Mouse (Mus musculus) monocyte, adult 5-6 weeks (primary cell): Measurements from ENCODE around the gene Nprl2. TPM values are rescaled to one million over a fixed set of nuclear protein-coding genes. Genes with fewer than 3 reads are reported as not detected.
A peak's percentile ranks its signal among the peaks of the same experiment; 100 is the strongest.
"Not testable (repeated sequence)": the region's sequence is repeated elsewhere in the genome, so short reads cannot be mapped to it uniquely, and the experiment has no call there.

Experiments used
- ATAC-seq: fragments of 153-309, 156-312 bp; replicated peaks from 2 replicates; pipeline ENCODE4 v1.8.0; 2017; ENCODE audit warnings: mild to moderate bottlenecking; ENCODE audit not compliant: low TSS enrichment, insufficient number of reproducible peaks, severe bottlenecking, poor library complexity, low FRiP score
- total RNA-seq: library from RNA; stranded (forward); fragments of 200-1000, 200-491, 200-594 nt; gene quantifications from 3 replicates; pipeline ENCODE4 v1.2.3, GENCODE M21; 2017

Nprl2 gene
- total RNA-seq, 1 experiment from 2014 or later, result 18.7 TPM

DNA sequence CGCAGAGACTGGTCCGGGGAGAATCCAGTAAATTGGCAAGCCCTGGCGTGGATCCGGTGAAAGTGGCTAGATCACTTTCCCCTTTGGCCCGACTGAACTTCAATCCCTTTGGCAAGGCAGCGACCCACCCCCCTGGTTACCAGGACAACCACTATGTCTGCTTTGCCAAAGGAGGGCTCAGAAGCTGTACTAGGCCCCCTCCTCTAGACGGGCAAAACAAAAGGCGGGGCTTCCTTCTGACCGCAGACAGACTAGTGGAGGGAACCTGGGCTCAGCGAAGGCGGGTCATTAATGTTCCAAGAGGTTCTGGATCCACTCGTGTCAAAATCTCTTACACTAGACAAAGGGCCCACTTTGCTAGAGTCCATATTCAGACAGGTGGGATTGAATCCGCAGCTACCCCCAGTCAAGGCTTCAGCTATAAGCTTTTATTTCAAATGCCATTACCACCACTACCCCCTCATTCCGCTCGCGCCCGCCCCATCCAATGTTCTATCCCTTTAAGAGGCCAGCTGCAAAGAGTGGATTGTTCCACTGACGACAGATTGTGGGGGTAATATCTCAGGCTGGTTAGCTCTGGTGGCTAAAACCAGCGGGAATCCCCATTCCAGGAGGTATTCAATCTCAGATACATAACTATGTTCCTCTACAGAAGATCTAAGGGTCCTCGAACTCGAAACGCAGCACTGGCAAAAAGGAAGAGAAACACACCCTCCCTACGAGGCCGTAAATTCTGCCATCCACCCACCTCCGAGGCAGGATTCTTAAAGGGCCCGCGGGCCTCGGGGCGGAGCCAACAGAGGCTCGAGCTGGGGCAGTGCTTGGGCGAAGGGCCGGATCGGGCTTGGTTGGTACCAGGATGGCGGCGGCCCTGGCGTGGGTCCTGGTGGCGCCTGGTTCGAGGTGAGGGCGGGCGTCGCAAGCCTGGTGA lies 26.6 kb downstream of the Nprl2 start:
- peak; percentile 73 for ATAC-seq

DNA sequence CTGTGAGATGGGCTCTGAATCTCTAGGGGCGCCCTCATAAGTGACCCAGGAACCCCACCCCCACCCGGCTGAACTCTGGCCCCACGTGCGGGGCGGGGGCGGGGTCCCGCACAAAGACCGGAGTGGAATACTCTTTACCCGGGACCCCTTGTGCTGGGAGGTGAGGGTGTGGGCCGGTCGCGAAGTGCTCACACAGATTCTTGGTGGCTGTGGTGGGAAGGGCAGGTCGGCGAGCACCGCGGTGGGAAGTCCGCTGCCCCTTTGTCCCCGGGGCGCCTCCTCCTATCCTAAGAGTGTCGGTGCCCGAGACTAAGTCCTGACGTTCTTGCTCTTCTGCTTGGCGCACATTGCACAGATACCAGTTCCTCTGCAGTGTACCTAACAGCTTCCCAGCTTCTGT lies 27.2 kb downstream of the Nprl2 start:
- ATAC-seq, result no peak

DNA sequence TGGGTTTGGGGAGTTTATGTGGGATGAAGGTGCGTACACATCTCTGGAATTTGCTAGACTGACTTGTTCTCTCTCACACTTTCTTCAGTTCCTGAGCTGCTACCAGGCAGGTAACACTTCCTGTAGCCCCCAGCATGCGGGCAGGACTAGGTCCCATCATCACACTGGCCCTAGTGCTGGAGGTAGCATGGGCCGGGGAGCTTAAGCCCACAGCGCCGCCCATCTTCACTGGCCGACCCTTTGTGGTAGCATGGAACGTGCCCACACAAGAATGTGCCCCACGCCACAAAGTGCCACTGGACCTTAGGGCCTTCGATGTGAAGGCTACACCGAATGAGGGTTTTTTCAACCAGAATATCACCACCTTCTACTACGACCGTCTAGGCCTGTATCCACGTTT lies 28.0 kb downstream of the Nprl2 start:
- no peak for ATAC-seq

DNA sequence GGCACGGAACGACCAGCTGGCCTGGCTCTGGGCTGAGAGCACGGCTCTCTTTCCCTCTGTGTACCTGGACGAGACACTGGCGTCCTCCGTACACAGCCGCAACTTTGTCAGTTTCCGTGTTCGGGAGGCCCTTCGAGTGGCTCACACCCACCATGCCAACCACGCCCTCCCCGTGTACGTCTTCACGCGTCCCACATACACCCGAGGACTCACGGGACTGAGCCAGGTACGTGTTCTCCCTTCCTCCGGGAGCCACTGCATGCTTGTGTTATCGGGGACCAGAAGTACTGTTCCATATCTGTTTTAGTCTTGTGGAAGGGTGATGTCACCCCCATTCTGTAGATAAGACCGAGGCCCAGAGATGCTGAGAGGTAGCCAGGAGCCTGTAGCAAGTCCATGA lies 28.8 kb downstream of the Nprl2 start:
- no peak for ATAC-seq

DNA sequence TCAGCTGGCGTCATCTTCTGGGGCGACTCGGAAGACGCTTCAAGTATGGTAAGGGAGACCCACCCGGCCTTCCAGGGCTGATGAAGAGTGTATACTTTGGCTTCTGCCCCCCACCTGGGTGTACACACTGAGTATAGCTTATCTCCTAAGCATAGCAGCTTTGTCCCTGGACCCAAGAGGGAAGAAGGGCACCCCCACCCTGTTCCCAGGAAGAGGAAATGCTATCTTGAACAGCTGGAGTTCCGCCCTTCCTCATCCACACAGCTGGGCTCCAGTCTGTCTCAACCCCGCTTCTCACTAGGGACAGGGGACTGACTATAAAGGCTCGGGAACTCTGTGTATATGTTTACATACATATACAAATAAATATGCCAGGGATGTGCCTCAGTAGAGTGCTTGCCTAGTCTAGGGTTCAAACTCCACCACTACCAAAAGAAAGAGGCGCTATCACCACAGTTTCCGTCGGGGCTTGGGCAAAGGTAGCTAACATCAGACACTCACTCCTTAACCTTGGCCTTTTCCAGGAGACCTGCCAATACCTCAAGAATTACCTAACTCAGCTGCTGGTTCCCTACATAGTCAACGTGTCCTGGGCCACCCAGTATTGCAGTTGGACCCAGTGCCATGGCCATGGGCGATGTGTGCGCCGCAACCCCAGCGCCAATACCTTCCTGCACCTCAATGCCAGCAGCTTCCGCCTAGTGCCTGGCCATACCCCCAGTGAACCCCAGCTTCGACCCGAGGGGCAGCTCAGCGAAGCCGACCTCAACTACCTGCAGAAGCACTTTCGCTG lies 29.7 kb downstream of the Nprl2 start:
- ATAC-seq, result no peak

DNA sequence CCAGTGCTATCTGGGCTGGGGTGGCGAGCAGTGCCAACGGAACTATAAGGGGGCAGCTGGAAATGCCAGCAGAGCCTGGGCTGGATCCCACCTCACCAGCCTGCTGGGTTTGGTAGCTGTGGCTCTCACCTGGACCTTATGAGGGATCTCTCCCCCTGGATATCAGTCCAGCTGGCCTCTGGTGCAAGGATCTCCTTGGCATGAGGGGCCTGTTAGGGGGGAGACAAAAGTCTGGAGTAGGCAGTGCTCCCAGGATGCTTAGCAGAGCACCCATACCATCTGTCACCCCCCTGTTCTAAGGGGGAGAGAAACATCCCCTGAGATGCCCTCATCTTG lies 30.3 kb downstream of the Nprl2 start:
- ATAC-seq, result no peak

DNA sequence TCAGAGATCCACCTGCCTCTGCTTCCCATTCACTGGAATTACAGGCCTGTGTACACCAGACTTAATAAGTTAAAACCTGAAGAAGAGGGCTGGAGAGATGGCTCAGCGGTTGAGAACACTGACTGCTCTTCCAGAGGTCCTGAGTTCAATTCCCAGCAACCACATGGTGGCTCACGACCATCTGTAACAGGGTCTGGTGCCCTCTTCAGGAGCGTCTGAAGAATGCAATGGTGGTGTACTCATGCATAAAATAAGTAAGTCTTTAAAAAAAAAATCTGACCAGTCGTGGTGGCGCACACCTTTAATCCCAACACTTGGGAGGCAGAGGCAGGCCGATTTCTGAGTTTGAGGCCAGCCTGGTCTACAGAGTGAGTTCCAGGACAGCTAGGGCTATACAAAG lies 31.7 kb downstream of the Nprl2 start:
- ATAC-seq, result not testable (repeated sequence)

DNA sequence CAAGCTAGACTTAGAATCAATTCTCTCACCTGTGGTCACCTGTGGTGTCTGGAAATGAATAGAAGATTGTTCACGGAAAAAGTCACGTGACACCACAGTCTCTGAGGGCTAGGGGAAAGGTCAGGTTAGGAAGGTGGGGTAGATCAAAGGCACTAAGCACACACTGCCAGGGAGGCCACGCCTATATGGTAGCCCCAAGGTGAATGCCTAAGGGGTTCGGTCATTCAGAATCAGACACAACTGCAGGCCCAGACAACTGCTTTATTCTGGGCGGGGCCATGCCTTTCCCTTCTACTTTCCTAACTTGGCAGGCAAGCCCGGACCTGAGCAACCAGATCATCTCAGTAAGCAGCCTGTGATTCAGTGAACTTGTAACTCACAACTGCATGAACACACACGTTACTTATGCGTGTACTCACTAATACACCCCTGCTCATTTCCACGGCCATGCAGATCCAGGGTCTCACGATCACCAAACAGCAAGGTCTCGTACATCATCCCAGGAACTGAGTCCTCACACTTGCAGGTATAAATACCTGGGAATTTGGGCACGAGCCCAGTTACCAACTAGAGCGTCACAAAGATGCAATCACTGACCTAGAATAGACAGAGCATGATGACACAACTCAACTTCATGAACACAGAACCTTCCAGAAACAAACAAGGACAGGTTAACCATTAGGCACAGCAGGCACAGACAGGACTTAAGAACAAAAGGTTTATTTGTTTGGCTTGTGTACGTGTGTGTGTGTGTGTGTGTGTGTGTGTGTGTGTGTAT lies 33.7 kb downstream of the Nprl2 start:
- no peak for ATAC-seq

DNA sequence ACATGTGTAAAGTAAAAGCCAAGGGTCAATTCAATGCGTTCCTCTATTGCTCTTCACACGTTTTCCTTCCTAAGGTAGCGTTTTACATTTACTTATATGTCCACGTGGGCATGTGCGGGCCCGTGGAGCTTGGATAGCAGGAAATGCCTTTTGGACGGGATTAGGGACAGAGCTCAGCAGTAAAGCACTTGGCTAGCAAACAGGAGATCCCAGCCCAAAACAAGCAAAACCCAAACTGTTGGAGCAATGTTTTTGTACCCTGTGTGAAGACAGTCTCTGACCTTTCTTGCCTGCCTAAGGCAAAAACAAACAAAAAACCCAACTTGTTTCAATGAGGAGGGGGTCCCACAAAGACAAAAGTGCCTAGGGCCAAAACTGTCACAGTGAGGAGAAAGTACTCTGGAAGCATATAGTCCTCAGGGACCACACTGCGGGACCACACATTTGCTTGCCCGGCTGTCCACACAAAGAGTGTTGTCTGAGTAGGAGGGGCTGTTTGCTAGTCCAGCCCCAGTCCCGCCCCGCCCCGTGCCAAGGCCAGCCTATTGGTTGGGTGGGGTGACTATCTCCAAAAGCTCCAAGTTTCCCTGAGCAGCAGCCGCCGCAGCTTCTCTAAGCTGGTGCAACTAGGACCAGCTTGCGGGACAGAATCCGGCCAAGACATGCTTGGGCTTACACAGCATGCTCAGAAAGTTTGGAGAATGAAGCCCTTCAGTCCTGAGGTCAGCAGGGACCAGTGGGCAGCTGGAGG lies 34.5 kb downstream of the Nprl2 start, which contains the start of gene Hyal1:
TSS of gene Hyal1 (plus strand) at position 571 of the 751 bp plus-strand sequence.
- no peak for ATAC-seq

DNA sequence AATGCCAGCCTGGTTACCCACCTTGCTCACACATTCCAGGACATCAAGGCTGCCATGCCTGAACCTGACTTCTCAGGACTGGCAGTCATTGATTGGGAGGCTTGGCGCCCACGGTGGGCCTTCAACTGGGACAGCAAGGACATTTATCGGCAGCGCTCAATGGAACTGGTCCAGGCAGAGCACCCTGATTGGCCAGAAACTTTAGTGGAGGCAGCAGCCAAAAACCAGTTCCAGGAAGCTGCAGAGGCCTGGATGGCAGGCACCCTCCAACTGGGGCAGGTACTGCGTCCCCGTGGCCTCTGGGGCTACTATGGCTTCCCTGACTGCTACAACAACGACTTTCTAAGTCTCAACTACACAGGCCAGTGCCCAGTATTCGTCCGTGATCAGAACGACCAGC lies 35.8 kb downstream of the Nprl2 start:
- ATAC-seq, result no peak

DNA sequence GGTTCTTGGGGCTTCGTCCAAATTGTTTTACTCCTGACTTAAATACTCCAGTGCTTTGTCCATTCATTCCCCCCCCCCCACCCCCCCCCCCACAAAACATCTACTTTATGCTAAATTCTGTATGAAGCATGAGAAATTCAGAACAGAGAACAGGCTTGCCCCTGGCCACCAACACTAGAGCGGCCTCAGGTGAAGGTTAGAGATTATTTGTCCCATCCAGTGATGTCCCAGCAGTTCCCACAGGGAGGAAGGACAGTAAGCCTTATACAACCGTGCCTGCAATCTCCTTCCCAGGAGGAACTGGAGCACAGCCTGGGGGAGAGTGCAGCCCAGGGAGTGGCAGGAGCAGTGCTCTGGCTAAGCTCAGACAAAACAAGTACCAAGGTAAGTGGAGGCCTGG lies 36.6 kb downstream of the Nprl2 start, which contains the start of gene Naa80:
TSS of gene Naa80 (plus strand) at position 301 of the 400 bp plus-strand sequence.
- ATAC-seq, result no peak

DNA sequence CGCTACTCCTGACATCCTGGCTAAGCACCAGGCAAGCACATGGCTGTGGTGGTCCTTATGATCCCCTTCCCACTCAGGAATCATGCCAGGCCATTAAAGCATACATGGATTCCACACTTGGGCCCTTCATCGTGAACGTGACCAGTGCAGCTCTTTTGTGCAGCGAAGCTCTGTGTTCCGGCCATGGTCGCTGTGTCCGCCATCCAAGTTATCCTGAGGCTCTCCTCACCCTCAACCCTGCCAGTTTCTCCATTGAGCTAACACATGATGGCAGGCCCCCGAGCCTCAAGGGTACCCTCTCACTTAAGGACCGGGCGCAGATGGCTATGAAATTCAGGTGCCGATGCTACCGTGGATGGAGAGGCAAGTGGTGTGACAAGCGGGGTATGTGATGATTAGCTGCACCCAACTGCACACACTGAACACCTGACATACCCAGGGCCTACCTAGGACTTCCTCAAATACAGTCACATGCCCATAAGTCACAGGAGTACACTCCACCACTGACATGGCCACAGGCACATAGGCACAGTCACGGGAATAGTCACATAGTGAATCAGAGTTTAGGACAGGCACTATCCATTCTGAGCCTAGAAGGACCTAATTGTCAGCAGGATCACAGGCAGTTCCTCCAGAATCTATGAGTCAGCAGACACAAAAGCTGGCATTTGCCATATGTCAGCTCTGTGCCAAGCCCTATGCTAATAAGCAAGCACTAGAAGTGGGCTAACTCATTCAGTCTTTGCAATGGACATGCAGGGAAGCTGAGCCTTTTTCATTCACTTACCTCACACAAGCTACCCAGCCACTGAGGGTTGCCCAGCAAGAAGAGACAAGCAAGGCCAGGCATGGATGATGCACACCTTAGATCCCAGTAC lies 37.2 kb downstream of the Nprl2 start:
- no peak for ATAC-seq

DNA sequence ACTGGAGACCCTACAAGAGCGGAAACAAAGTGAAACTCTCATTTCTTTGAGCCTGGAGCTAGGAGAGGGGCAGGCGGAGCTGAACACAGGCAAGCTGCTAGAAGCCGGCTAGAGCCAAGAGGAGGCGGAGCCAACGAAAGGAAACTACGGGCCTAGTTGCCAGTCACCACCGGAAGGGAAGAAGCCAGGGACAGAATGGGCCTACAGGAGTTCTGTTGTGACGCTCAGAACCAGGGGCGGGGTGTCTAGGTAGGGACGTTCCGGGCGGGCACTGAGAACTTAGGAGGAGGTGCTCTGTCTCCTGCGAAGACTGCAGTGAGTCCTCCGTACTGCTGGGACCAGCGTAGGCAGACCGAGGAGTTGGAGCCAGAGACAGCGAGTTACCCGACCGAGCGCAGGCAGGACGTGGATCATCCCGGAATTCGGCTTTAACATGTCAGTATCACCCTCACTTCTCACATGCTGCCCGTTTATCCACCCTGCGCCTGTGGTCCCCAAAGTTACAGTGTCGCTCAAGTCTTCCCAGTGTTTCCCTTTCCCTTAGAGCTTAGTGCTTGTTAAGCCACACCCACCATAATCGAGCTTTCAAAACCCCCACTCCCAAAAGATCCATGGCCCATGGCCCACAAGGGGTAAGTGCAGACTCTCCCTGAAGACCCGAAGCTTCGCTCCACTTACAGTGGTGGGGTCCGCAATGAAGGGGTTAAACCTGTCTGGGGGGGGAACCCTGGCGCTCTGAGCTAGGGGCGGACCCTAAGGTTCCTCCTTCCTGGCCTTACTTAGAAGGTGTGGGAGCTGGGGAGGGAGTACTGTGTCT lies 38.7 kb downstream of the Nprl2 start, which contains the start of gene Hyal3:
TSS of gene Hyal3 (plus strand) at position 318 of the 817 bp plus-strand sequence.
- ATAC-seq, result peak; percentile 79

DNA sequence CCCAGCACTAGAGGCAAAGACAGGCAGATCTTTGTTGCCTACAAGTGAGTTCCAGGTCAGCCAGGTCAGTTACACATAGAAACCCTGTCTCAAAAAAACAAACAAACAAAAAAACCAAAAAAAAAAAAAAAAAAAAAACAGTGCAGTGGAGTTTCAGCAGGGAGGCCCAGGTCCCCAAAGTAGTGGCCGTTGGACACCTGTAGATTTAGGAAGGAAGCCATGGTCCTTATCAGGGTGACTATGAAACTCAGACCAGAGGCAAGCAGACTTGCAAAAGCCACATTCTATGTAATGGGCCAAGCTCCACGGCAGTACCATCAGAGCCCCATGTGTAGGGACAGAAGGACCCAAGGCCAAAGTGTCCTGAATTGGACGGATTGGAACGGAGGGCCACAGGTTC lies 39.6 kb downstream of the Nprl2 start:
- no peak for ATAC-seq

DNA sequence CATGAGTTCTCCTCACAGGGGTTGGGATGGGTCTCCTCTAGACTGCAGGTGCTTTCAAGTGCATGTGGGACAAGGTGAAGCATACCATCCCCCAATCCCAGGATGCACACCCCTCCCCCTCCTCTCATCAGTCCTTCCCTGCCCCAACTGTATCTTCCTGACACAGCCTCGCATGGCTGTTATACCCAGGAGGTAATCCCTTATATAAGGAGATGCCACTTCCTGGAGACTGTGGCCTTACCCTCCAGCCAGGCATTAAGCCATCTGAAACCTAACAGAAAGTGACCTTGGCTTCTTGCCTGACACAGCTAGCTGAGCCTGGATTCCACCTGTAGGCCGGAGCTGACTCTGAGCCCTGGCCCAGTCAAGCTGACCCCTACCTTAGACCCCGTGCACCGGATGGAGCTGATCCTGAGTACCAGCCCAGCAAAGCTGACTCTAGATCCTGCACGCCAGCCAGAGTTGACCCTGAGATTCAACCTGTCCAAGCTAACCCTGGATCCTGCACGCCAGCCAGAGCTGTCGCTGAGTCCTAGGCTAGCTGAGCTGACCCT lies 40.6 kb downstream of the Nprl2 start:
- no peak for ATAC-seq

DNA sequence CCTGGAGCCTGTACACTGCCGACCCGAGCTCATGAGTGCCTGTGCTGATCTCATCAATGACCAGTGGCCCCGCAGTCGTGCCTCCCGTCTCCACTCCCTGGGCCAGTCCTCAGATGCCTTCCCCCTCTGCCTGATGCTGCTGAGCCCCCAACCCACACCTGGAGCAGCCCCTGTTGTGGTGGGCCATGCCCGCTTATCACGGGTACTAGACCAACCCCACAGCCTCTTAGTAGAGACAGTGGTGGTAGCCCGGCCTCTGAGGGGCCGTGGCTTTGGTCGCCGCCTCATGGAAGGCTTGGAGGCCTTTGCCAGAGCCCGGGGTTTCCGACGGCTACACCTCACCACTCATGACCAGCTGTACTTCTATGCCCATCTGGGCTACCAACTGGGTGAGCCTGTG lies 41.1 kb downstream of the Nprl2 start:
- no peak for ATAC-seq
